In genomic region chr12:100604540-100604939, GRCm38 (mm10) we compare ENCODE assay signal across 7 mouse cellular contexts.
DNase-seq lines count a peak whose midpoint lies in the region; ATAC-seq and TF ChIP-seq lines count a peak whose summit lies in the region.

No protein-coding gene starts in this region.

- H3K9ac ChIP-seq in ES-E14 (ENCODE audit: insufficient read depth, low read depth, low read length, poor library complexity, severe bottlenecking) = no peak overlapping the region
- no peak overlapping the region for H3K9ac ChIP-seq in lung, embryonic 14.5 days
- no peak overlapping the region for H3K9ac ChIP-seq in neural tube, embryonic 15.5 days (replicated peaks)

- WGBS in kidney, adult 2 months = 2% methylated on average over 1 of the region's 1 CpGs
- WGBS in lung, embryonic 14.5 days = 0% methylated on average over 1 of the region's 1 CpGs
- 0% methylated on average over 1 of the region's 1 CpGs for WGBS in neural tube, embryonic 15.5 days

- in situ Hi-C loops in ES-E14 (cut with MboI; ENCODE audit: low sequenced_read_pairs in 2 of 2, unreplicated experiment in 2 of 2) = loop anchor here (10.0 to 25.0 kb wide), 2 partner anchors 233 to 240 kb away; no protein-coding TSS in a partner anchor

- DNase-seq in CD4-positive, CD25-positive, alpha-beta regulatory T cell, adult 2 months (ENCODE audit: low read depth, low spot score) = peak; percentile 70
- DNase-seq in ES-E14 (ENCODE audit: low read depth, low spot score) = peak; percentile 19
- peak; percentile 23 for DNase-seq in cerebellum, adult 8-10 months
- DNase-seq in gastrocnemius, postnatal 10 days = peak; percentile 25
- DNase-seq in kidney, adult 2 months = peak; percentile 61
- peak; percentile 78 for DNase-seq in lung, embryonic 14.5 days

- H3K9me3 ChIP-seq in ES-E14 (ENCODE audit: control insufficient read depth, insufficient read depth, low read depth, low read length) = no peaks in the 10 kb centered on the region
- H3K9me3 ChIP-seq in lung, embryonic 14.5 days (ENCODE audit: low read depth, low read length) = no peaks in the 10 kb centered on the region
- no peaks in the 10 kb centered on the region for H3K9me3 ChIP-seq in neural tube, embryonic 15.5 days (replicated peaks)

- H3K36me3 ChIP-seq in ES-E14 (ENCODE audit: control insufficient read depth, insufficient read depth, low read length, poor library complexity, severe bottlenecking) = no peaks in the 10 kb centered on the region
- H3K36me3 ChIP-seq in kidney, adult 2 months (ENCODE audit: control insufficient read depth, insufficient read depth, low read length) = no peaks in the 10 kb centered on the region
- no peaks in the 10 kb centered on the region for H3K36me3 ChIP-seq in lung, embryonic 14.5 days (ENCODE audit: insufficient read depth)
- H3K36me3 ChIP-seq in neural tube, embryonic 15.5 days = no peaks in the 10 kb centered on the region

- ATAC-seq in lung, embryonic 14.5 days (ENCODE audit: insufficient read depth) = peak; percentile 80
- ATAC-seq in neural tube, embryonic 15.5 days (ENCODE audit: low FRiP score) = peak; percentile 75; the same call in 1 of the 2 replicates

- no peak overlapping the region for H3K27ac ChIP-seq in ES-E14 (ENCODE audit: insufficient read depth, low read depth, low read length, poor library complexity, severe bottlenecking)
- H3K27ac ChIP-seq in kidney, adult 2 months (ENCODE audit: insufficient read depth, low read depth, low read length) = no peak overlapping the region
- no peak overlapping the region for H3K27ac ChIP-seq in lung, embryonic 14.5 days (ENCODE audit: low read depth)
- no peak overlapping the region for H3K27ac ChIP-seq in neural tube, embryonic 15.5 days (replicated peaks)

- H3K4me1 ChIP-seq in ES-E14 (ENCODE audit: control insufficient read depth in 2 of 2, insufficient read depth in 2 of 2, low read length in 2 of 2, poor library complexity in 1 of 2) = no peaks in the 10 kb centered on the region
- H3K4me1 ChIP-seq in kidney, adult 2 months (ENCODE audit: control insufficient read depth, insufficient read depth, low read length) = no peaks in the 10 kb centered on the region
- H3K4me1 ChIP-seq in lung, embryonic 14.5 days (ENCODE audit: insufficient read depth) = no peaks in the 10 kb centered on the region
- H3K4me1 ChIP-seq in neural tube, embryonic 15.5 days = no peaks in the 10 kb centered on the region

- H3K4me3 ChIP-seq in ES-E14 (ENCODE audit: insufficient read depth in 1 of 2, low read depth in 1 of 2, low read length in 2 of 2, poor library complexity in 1 of 2, severe bottlenecking in 1 of 2) = no peak overlapping the region
- no peak overlapping the region for H3K4me3 ChIP-seq in kidney, adult 2 months (ENCODE audit: insufficient read depth, low read depth, low read length)
- H3K4me3 ChIP-seq in lung, embryonic 14.5 days (ENCODE audit: low read depth, low read length) = no peak overlapping the region
- H3K4me3 ChIP-seq in neural tube, embryonic 15.5 days (replicated peaks) = no peak overlapping the region

- no peaks in the 10 kb centered on the region for H3K27me3 ChIP-seq in kidney, adult 2 months (replicated peaks; ENCODE audit: control insufficient read depth, insufficient read depth, low read length)
- H3K27me3 ChIP-seq in lung, embryonic 14.5 days (ENCODE audit: insufficient read depth, low read length) = no peaks in the 10 kb centered on the region
- no peaks in the 10 kb centered on the region for H3K27me3 ChIP-seq in neural tube, embryonic 15.5 days (replicated peaks)

- no peak for TF ChIP-seq POLR2A in kidney, adult 2 months (IDR thresholded peaks at IDR 0.05; ENCODE audit: low read depth, low read length)

- peak; percentile 93 for TF ChIP-seq CTCF in kidney, adult 2 months (conservative IDR thresholded peaks at IDR 0.05; ENCODE audit: insufficient read depth, insufficient read length, low read depth, low read length)
- TF ChIP-seq CTCF in lung, embryonic 14.5 days (IDR thresholded peaks at IDR 0.05; ENCODE audit: low read depth) = peak; percentile 91

- H3K4me2 ChIP-seq in lung, embryonic 14.5 days = no peak overlapping the region
- no peak overlapping the region for H3K4me2 ChIP-seq in neural tube, embryonic 15.5 days

TF ChIP-seq in ES-E14, 5 proteins besides CTCF, POLR2A, EP300 and RAD21:
- TF ChIP-seq ZC3H11A (IDR thresholded peaks at IDR 0.05; ENCODE audit: borderline replicate concordance, low read depth, low read length) (peak; percentile 77; the same call in 1 of the 2 replicates), MAFK (IDR thresholded peaks at IDR 0.05; ENCODE audit: insufficient read depth, low read depth, low read length) (no peak)
TF ChIP-seq in ES-E14: peak in this region for 1.

Comparison
In these comparisons a context has a peak if more than half of its experiments do, and no peak if none do; other contexts are left out.
1. DNase-seq: peak in every context shown above with its lines; median percentile 78 in lung, embryonic 14.5 days; 70 in CD4-positive, CD25-positive, alpha-beta regulatory T cell, adult 2 months; 61 in kidney, adult 2 months; 25 in gastrocnemius, postnatal 10 days; 23 in cerebellum, adult 8-10 months; 19 in ES-E14.